Mouse (Mus musculus): ENCODE data around the gene C87436. TPM values are rescaled to one million over a fixed set of nuclear protein-coding genes. Genes with fewer than 3 reads are reported as not detected.

C87436 gene
- total RNA-seq, 2 experiments from 2014 or later: 16.4 to 16.5 TPM

DNA sequence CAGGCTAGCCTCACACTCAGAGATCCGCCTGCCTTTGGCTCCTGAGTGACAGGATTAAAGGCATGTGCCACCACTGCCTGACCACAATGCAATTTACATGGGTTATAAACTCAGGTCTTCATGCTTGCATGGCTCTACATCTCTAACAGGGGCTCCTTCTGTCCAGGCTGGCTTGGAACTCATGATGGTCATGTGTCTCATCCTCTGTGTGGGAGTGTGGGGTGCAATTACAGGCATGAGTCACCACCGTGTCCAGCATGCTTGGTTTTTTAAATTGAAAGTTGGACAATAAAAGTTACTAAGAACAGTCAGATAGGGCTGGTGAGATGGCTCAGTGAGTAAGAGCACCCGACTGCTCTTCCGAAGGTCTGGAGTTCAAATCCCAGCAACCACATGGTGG is 75.1 kb downstream of the C87436 start:
- no peak for DNase-seq

DNA sequence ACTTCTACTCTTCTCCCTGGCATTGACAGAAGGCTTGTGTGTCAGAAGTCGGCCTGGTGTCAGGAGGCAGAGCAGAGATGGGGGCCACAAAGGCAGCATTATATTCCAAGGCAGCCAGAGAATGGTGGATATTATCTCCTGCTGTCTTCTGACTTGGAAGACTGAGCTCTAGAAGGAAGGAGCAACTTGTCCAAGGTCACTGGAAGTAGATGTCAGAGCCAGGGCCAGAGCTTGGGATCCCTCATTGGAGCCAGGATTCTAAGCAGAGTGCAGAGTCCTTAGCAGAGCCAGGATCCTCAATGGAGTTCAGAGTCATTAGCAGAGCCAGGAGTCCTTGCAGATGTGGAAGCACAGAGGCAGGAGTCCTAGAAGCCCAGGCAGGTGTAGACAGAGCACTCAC is 77.8 kb downstream of the C87436 start:
- no peak for DNase-seq

DNA sequence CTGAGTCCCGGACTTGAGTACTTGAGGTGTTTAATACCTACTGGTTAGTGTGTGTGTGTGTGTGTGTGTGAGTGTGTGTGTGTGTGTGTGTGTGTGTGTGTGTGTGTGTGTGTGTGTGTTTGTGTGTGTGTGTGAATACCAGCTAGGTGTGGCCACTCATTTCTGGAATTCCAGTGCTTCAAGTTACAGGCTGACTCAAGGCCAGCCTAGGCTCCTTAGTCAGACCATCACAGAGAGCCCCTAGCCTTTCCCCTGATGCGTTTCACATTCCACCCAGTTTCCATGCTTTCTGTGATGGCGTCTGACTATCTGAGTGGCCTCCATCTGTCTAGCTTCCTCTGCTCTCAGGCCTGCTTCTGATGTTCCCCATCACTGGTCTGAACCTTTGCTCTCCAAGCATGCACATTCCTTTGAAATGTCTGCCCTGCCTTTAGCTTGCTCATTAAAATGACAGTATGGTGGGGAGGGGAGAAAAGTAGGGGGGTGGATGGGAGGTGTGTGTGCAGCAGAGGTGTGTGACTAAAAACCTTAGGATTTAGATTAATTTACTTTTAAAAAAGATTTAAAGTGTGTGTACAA is 81.7 kb downstream of the C87436 start:
- no peak for DNase-seq

DNA sequence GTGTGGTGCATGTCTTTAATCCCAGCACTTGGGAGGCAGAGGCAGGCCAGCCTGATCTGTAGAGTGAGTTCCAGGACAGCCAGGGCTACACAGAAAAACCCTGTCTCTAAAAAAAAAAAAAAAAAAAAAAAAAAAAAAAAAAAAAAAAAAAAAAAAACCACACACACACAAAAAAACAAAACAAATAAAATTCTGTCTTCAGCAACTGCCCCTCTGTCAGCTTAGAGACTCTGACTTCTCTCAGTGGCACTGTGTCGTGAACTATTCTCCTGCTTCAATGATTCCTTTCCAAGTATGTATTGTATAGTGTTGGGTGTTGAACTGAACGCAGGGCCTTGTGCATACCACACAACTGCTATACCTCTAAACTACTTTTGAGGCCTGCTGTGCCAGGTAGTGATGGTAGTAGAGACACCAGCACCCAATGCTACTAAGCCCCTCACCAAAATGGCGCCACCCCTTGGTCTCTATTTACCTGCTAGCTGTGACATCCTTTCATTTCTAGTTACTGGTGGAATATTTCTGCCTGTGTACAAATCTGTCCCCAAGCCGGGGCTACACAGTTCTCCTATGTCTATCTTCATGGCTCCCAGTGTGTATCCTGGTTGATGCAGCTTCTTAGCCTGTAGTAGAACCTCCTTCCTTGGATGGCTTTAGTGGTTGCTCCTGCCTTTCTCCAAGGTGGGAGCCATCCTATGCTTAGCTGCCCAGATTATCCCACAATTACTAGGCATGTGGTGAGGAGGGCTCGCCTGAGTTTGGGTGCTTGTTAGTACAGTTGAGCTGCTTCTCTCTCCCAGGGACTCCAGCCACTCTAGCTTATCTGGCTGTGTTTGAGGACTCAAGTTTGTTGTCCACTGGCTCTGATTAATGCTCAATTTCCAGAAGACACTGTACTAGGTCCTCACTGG is 84.1 kb downstream of the C87436 start:
- no peak for DNase-seq

Other genes with a start within 250 kb of the C87436 start
- gene Tgfa, start 243.2 kb upstream of the C87436 start, total RNA-seq (2021): 10 to 100 TPM; 31.2 to 33.6 TPM
- 10 to 100 TPM; 32.8 TPM for gene Fam136a, start 72.7 kb upstream of the C87436 start, total RNA-seq (2021)
- 10 to 100 TPM; 71.7 to 74.6 TPM for gene Snrpg, start 67.1 kb upstream of the C87436 start, total RNA-seq (2021)
- 100 to 1,000 TPM; 105 to 114 TPM for gene Pcyox1, start 41.2 kb upstream of the C87436 start, total RNA-seq (2021)
- gene Tia1, start 34.2 kb upstream of the C87436 start, total RNA-seq (2021): 100 to 1,000 TPM; 131 to 154 TPM
- gene Gm44790, start 11.7 kb upstream of the C87436 start, total RNA-seq (2021): under 1 TPM in 1 of 2 experiments, not detected in 1; 0.88 TPM
- gene Pcbp1, start 87.9 kb downstream of the C87436 start, total RNA-seq (2021): 100 to 1,000 TPM; 177 to 186 TPM
- gene Asprv1, start 189.8 kb downstream of the C87436 start, total RNA-seq (2021): 1 to 10 TPM in 1 of 2 experiments, under 1 TPM in 1; 0.88 to 1.7 TPM
- gene Mxd1, start 230.8 kb downstream of the C87436 start, total RNA-seq (2021): 10 to 100 TPM; 20.7 to 28.7 TPM
- 10 to 100 TPM; 59.1 to 62.8 TPM for gene Snrnp27, start 246.1 kb downstream of the C87436 start, total RNA-seq (2021)

Data from layer of hippocampus, postnatal 36 days (tissue).